Mouse (Mus musculus) heart, embryonic 11.5 days (tissue): ENCODE data around the gene Mndal. TPM values are rescaled to one million over a fixed set of nuclear protein-coding genes. Genes with fewer than 3 reads are reported as not detected.
"Not testable (repeated sequence)": the region's sequence is repeated elsewhere in the genome, so short reads cannot be mapped to it uniquely, and the experiment has no call there.

Source experiments
- ATAC-seq: fragments of 200-750 bp; cut with Nextera tagmentation; replicated peaks from 2 replicates; pipeline ENCODE4 v1.8.0; 2017; ENCODE audit warnings: moderate library complexity; ENCODE audit not compliant: insufficient number of reproducible peaks, low FRiP score, low TSS enrichment
- H3K27ac ChIP-seq: fragments of 300-500 bp; sonication (generic); 2 replicates; pipeline ENCODE4 v1.5.1; 2014; ENCODE audit warnings: mild to moderate bottlenecking, low read depth, low read length
- H3K27me3 ChIP-seq: fragments of 300-500 bp; sonication (generic); 2 replicates; pipeline ENCODE4 v1.6.1; 2014; ENCODE audit warnings: mild to moderate bottlenecking, low read length, mixed read lengths; ENCODE audit not compliant: control insufficient read depth, insufficient read depth
- H3K36me3 ChIP-seq: fragments of 300-500 bp; sonication (generic); 2 replicates; pipeline ENCODE4 v1.6.1; 2014; ENCODE audit warnings: mild to moderate bottlenecking, low read length, moderate library complexity, mixed read lengths; ENCODE audit not compliant: control insufficient read depth, insufficient read depth
- H3K4me1 ChIP-seq: fragments of 300-500 bp; sonication (generic); 2 replicates; pipeline ENCODE4 v1.6.1; 2014; ENCODE audit warnings: low read length; ENCODE audit not compliant: control insufficient read depth, insufficient read depth
- H3K4me2 ChIP-seq: fragments of 300-500 bp; sonication (generic); 2 replicates; pipeline ENCODE4 v1.6.1; 2014; ENCODE audit warnings: mild to moderate bottlenecking, moderate library complexity
- H3K4me3 ChIP-seq: fragments of 300-500 bp; sonication (generic); 2 replicates; pipeline ENCODE4 v1.5.1; 2014; ENCODE audit warnings: low read depth, low read length
- H3K9ac ChIP-seq: fragments of 300-500 bp; sonication (generic); 2 replicates; pipeline ENCODE4 v1.6.1; 2014; ENCODE audit warnings: mild to moderate bottlenecking, low read depth, low read length, moderate library complexity
- H3K9me3 ChIP-seq: fragments of 300-500 bp; sonication (generic); replicated peaks from 2 replicates; pipeline ENCODE4 v1.6.1; 2016; ENCODE audit warnings: low read length; ENCODE audit not compliant: control insufficient read depth
- WGBS: fragments of 180-500 bp; shearing (Covaris S2); extraction: QIAGEN DNeasy Blood & Tissue Kit; methylation state at CpG from one replicate; pipeline ENCODE4 v1.1.7; 2014; ENCODE audit not compliant: insufficient replicate concordance; 5-methylcytosine and 5-hydroxymethylcytosine counted together
- polyA plus RNA-seq: library from polyadenylated mRNA; unstranded; fragments of >200 nt; fragmentation: Nextera tagmentation; extraction: Ambion mirVana; gene quantifications from 2 replicates; pipeline ENCODE4 v1.2.1, GENCODE M21; 2014

Mndal gene
- polyA plus RNA-seq, 1 experiment from 2014 or later = 3.7 TPM

GRCm38 (mm10) chr1:173877125-173877524 is 65.2 kb downstream of the Mndal start:
- not testable (repeated sequence) for H3K27ac ChIP-seq, H3K9me3 ChIP-seq, H3K4me2 ChIP-seq, H3K27me3 ChIP-seq, H3K36me3 ChIP-seq, ATAC-seq, H3K9ac ChIP-seq, H3K4me3 ChIP-seq, H3K4me1 ChIP-seq
- 65% methylated on average over 1 of the region's 1 CpGs for WGBS

GRCm38 (mm10) chr1:173868586-173868985 is 73.7 kb downstream of the Mndal start:
- H3K4me1 ChIP-seq, H3K36me3 ChIP-seq, H3K4me3 ChIP-seq, H3K9ac ChIP-seq, H3K4me2 ChIP-seq, H3K9me3 ChIP-seq, ATAC-seq, H3K27ac ChIP-seq, H3K27me3 ChIP-seq: not testable (repeated sequence)
- WGBS = 81% methylated on average over 1 of the region's 1 CpGs

- no peak for ATAC-seq
- Histone ChIP-seq H3K4me2 (no peak overlapping the region), H3K9me3 (no peaks in the 10 kb centered on the region), H3K9ac (no peak overlapping the region), H3K27ac (no peak overlapping the region), H3K4me1 (no peaks in the 10 kb centered on the region), H3K36me3 (no peaks in the 10 kb centered on the region), H3K27me3 (no peaks in the 10 kb centered on the region), H3K4me3 (no peak overlapping the region)
- 76% methylated on average over 12 of the region's 12 CpGs for WGBS
Observed at GRCm38 (mm10) chr1:173866504-173866903, 75.8 kb downstream of the Mndal start.

- H3K4me3 ChIP-seq, H3K9ac ChIP-seq, H3K27me3 ChIP-seq, H3K36me3 ChIP-seq, H3K9me3 ChIP-seq, ATAC-seq, H3K4me1 ChIP-seq, H3K4me2 ChIP-seq, H3K27ac ChIP-seq: not testable (repeated sequence)
Observed at GRCm38 (mm10) chr1:173853711-173854110, 88.6 kb downstream of the Mndal start.

GRCm38 (mm10) chr1:173852853-173853252 is 89.4 kb downstream of the Mndal start:
- H3K4me1 ChIP-seq, H3K9me3 ChIP-seq, ATAC-seq, H3K36me3 ChIP-seq, H3K9ac ChIP-seq, H3K4me2 ChIP-seq, H3K27ac ChIP-seq, H3K4me3 ChIP-seq, H3K27me3 ChIP-seq: not testable (repeated sequence)
- WGBS = 71% methylated on average over 4 of the region's 4 CpGs

- H3K4me2 ChIP-seq, H3K9ac ChIP-seq, H3K36me3 ChIP-seq, H3K27me3 ChIP-seq, H3K4me3 ChIP-seq, H3K4me1 ChIP-seq, ATAC-seq, H3K9me3 ChIP-seq, H3K27ac ChIP-seq: not testable (repeated sequence)
- 64% methylated on average over 4 of the region's 4 CpGs for WGBS
Observed at GRCm38 (mm10) chr1:173846193-173846592, 96.1 kb downstream of the Mndal start.

- H3K9ac ChIP-seq = no peak overlapping the region
- H3K9me3 ChIP-seq = no peaks in the 10 kb centered on the region
- H3K27me3 ChIP-seq = no peaks in the 10 kb centered on the region
- no peak overlapping the region for H3K4me3 ChIP-seq
- 76% methylated on average over 1 of the region's 1 CpGs for WGBS
- no peak overlapping the region for H3K27ac ChIP-seq
- no peaks in the 10 kb centered on the region for H3K36me3 ChIP-seq
- H3K4me1 ChIP-seq = no peaks in the 10 kb centered on the region
- ATAC-seq = no peak
- no peak overlapping the region for H3K4me2 ChIP-seq
Observed at GRCm38 (mm10) chr1:173844754-173845153, 97.5 kb downstream of the Mndal start.

GRCm38 (mm10) chr1:173821481-173821803 is 120.8 kb downstream of the Mndal start:
- ATAC-seq, H3K27ac ChIP-seq: not testable (repeated sequence)
- WGBS = 60% methylated on average over 2 of the region's 2 CpGs

GRCm38 (mm10) chr1:173820794-173821480 is 121.4 kb downstream of the Mndal start:
- H3K36me3 ChIP-seq, H3K27me3 ChIP-seq, ATAC-seq, H3K4me1 ChIP-seq, H3K27ac ChIP-seq, H3K9me3 ChIP-seq, H3K4me3 ChIP-seq, H3K4me2 ChIP-seq, H3K9ac ChIP-seq: not testable (repeated sequence)
- 79% methylated on average over 2 of the region's 2 CpGs for WGBS

More at GRCm38 (mm10) chr1:173821481-173821803, 120.8 kb downstream of the Mndal start:
- not testable (repeated sequence) for H3K36me3 ChIP-seq, H3K4me2 ChIP-seq, H3K4me1 ChIP-seq, H3K9ac ChIP-seq, H3K9me3 ChIP-seq, H3K4me3 ChIP-seq, H3K27me3 ChIP-seq
